Mouse (Mus musculus) erythroid progenitor cell, adult 5-6 weeks (primary cell): ENCODE results near the gene Olfr617. TPM values are rescaled to one million over a fixed set of nuclear protein-coding genes. Genes with fewer than 3 reads are reported as not detected.
"Not testable (repeated sequence)": the region's sequence is repeated elsewhere in the genome, so short reads cannot be mapped to it uniquely, and the experiment has no call there.

Source experiments
- ATAC-seq: replicated peaks from 2 replicates; pipeline ENCODE4 v1.8.0; 2016; ENCODE audit warnings: moderate number of reproducible peaks, mild to moderate bottlenecking, moderate TSS enrichment, inconsistent platforms; ENCODE audit not compliant: poor library complexity, low FRiP score, severe bottlenecking
- total RNA-seq, 2 experiments: library from RNA; stranded (forward) in 1 of 2; stranded (reverse) in 1 of 2; fragments of 150-400 nt in 1 of 2; fragments of 186-747, 209-891 nt in 1 of 2; gene quantifications; 2 replicates each; pipeline versions ENCODE4 v1.2.3 to v1.2.4; 2015 to 2017; ENCODE audit warnings: low replicate concordance in 2 of 2

Olfr617 gene
- total RNA-seq (2015; ENCODE audit: low replicate concordance) = not detected in 2 replicates
- not detected in 2 replicates for total RNA-seq (2017; ENCODE audit: low replicate concordance)

- no peak for ATAC-seq
Observed at GRCm38 (mm10) chr7:103572761-103573160, at the start of gene Olfr617. TSS of gene Olfr617 (plus strand) at chr7:103573061.

- not testable (repeated sequence) for ATAC-seq
Observed at GRCm38 (mm10) chr7:103542617-103543016, 30.2 kb upstream of the Olfr617 start, which contains the start of gene Olfr612. TSS of gene Olfr612 (minus strand) at chr7:103542717.

- ATAC-seq = no peak
Observed at GRCm38 (mm10) chr7:103547774-103548173, 25.1 kb upstream of the Olfr617 start, which contains the start of gene Olfr613. TSS of gene Olfr613 (plus strand) at chr7:103548074.

GRCm38 (mm10) chr7:103555779-103556178 lies 17.1 kb upstream of the Olfr617 start, which contains the start of gene Olfr615:
TSS of gene Olfr615 (plus strand) at chr7:103556079.
- ATAC-seq = no peak

- no peak for ATAC-seq
Observed at GRCm38 (mm10) chr7:103569043-103569442, 3.8 kb upstream of the Olfr617 start, which contains the start of gene Olfr616. TSS of gene Olfr616 (minus strand) at chr7:103569143.

GRCm38 (mm10) chr7:103589803-103590202 lies 16.9 kb downstream of the Olfr617 start, which contains the start of gene Olfr618:
TSS of gene Olfr618 (plus strand) at chr7:103590103.
- ATAC-seq = no peak

GRCm38 (mm10) chr7:103600275-103600674 lies 27.4 kb downstream of the Olfr617 start, which contains the start of gene Olfr619:
TSS of gene Olfr619 (plus strand) at chr7:103600575.
- ATAC-seq = no peak

- ATAC-seq = no peak
Observed at GRCm38 (mm10) chr7:103607425-103607824, 34.6 kb downstream of the Olfr617 start.

GRCm38 (mm10) chr7:103612434-103612833 lies 39.6 kb downstream of the Olfr617 start, which contains the start of gene Olfr620:
TSS of gene Olfr620 (minus strand) at chr7:103612534.
- ATAC-seq = no peak

Other genes starting within 250 kb of the Olfr617 start
Only the 30 nearest of the 32 such genes appear.
- not detected in 2 replicates for gene Olfr599, start 237.1 kb upstream of the Olfr617 start, total RNA-seq (2015; ENCODE audit: low replicate concordance)
- gene Olfr599, start 237.1 kb upstream of the Olfr617 start, total RNA-seq (2017; ENCODE audit: low replicate concordance) = not detected in 2 replicates
- gene Olfr600, start 223.4 kb upstream of the Olfr617 start, total RNA-seq (2015; ENCODE audit: low replicate concordance) = not detected in 2 replicates
- not detected in 2 replicates for gene Olfr600, start 223.4 kb upstream of the Olfr617 start, total RNA-seq (2017; ENCODE audit: low replicate concordance)
- gene Olfr601, start 210.4 kb upstream of the Olfr617 start, total RNA-seq (2015; ENCODE audit: low replicate concordance) = not detected in 2 replicates
- gene Olfr601, start 210.4 kb upstream of the Olfr617 start, total RNA-seq (2017; ENCODE audit: low replicate concordance) = not detected in 2 replicates
- gene Olfr603, start 186.9 kb upstream of the Olfr617 start, total RNA-seq (2015; ENCODE audit: low replicate concordance) = not detected in 2 replicates
- gene Olfr603, start 186.9 kb upstream of the Olfr617 start, total RNA-seq (2017; ENCODE audit: low replicate concordance) = not detected in 2 replicates
- gene Usp17lc, start 158.0 kb upstream of the Olfr617 start, total RNA-seq (2015; ENCODE audit: low replicate concordance) = not detected in 2 replicates
- gene Usp17lc, start 158.0 kb upstream of the Olfr617 start, total RNA-seq (2017; ENCODE audit: low replicate concordance) = not detected in 2 replicates
- gene Olfr605, start 127.6 kb upstream of the Olfr617 start, total RNA-seq (2015; ENCODE audit: low replicate concordance) = not detected in 2 replicates
- gene Olfr605, start 127.6 kb upstream of the Olfr617 start, total RNA-seq (2017; ENCODE audit: low replicate concordance) = not detected in 2 replicates
- not detected in 2 replicates for gene Olfr606, start 124.0 kb upstream of the Olfr617 start, total RNA-seq (2015; ENCODE audit: low replicate concordance)
- not detected in 2 replicates for gene Olfr606, start 124.0 kb upstream of the Olfr617 start, total RNA-seq (2017; ENCODE audit: low replicate concordance)
- not detected in 2 replicates for gene Olfr607, start 108.9 kb upstream of the Olfr617 start, total RNA-seq (2015; ENCODE audit: low replicate concordance)
- not detected in 2 replicates for gene Olfr607, start 108.9 kb upstream of the Olfr617 start, total RNA-seq (2017; ENCODE audit: low replicate concordance)
- not detected in 2 replicates for gene Olfr608, start 103.2 kb upstream of the Olfr617 start, total RNA-seq (2015; ENCODE audit: low replicate concordance)
- not detected in 2 replicates for gene Olfr608, start 103.2 kb upstream of the Olfr617 start, total RNA-seq (2017; ENCODE audit: low replicate concordance)
- not detected in 2 replicates for gene Olfr609, start 75.0 kb upstream of the Olfr617 start, total RNA-seq (2015; ENCODE audit: low replicate concordance)
- gene Olfr609, start 75.0 kb upstream of the Olfr617 start, total RNA-seq (2017; ENCODE audit: low replicate concordance) = not detected in 2 replicates
- gene Olfr610, start 60.9 kb upstream of the Olfr617 start, total RNA-seq (2015; ENCODE audit: low replicate concordance) = not detected in 2 replicates
- gene Olfr610, start 60.9 kb upstream of the Olfr617 start, total RNA-seq (2017; ENCODE audit: low replicate concordance) = not detected in 2 replicates
- gene Olfr611, start 52.2 kb upstream of the Olfr617 start, total RNA-seq (2015; ENCODE audit: low replicate concordance) = not detected in 2 replicates
- not detected in 2 replicates for gene Olfr611, start 52.2 kb upstream of the Olfr617 start, total RNA-seq (2017; ENCODE audit: low replicate concordance)
- gene Olfr612, start 30.3 kb upstream of the Olfr617 start, total RNA-seq (2015; ENCODE audit: low replicate concordance) = not detected in 2 replicates
- not detected in 2 replicates for gene Olfr612, start 30.3 kb upstream of the Olfr617 start, total RNA-seq (2017; ENCODE audit: low replicate concordance)
- not detected in 2 replicates for gene Olfr613, start 25.0 kb upstream of the Olfr617 start, total RNA-seq (2015; ENCODE audit: low replicate concordance)
- gene Olfr613, start 25.0 kb upstream of the Olfr617 start, total RNA-seq (2017; ENCODE audit: low replicate concordance) = not detected in 2 replicates
- not detected in 2 replicates for gene Olfr615, start 17.0 kb upstream of the Olfr617 start, total RNA-seq (2015; ENCODE audit: low replicate concordance)
- not detected in 2 replicates for gene Olfr615, start 17.0 kb upstream of the Olfr617 start, total RNA-seq (2017; ENCODE audit: low replicate concordance)
- not detected in 2 replicates for gene Olfr616, start 3.9 kb upstream of the Olfr617 start, total RNA-seq (2015; ENCODE audit: low replicate concordance)
- gene Olfr616, start 3.9 kb upstream of the Olfr617 start, total RNA-seq (2017; ENCODE audit: low replicate concordance) = not detected in 2 replicates
- gene Olfr618, start 17.0 kb downstream of the Olfr617 start, total RNA-seq (2015; ENCODE audit: low replicate concordance) = not detected in 2 replicates
- gene Olfr618, start 17.0 kb downstream of the Olfr617 start, total RNA-seq (2017; ENCODE audit: low replicate concordance) = not detected in 2 replicates
- not detected in 2 replicates for gene Olfr619, start 27.5 kb downstream of the Olfr617 start, total RNA-seq (2015; ENCODE audit: low replicate concordance)
- not detected in 2 replicates for gene Olfr619, start 27.5 kb downstream of the Olfr617 start, total RNA-seq (2017; ENCODE audit: low replicate concordance)
- not detected in 2 replicates for gene Olfr620, start 39.5 kb downstream of the Olfr617 start, total RNA-seq (2015; ENCODE audit: low replicate concordance)
- not detected in 2 replicates for gene Olfr620, start 39.5 kb downstream of the Olfr617 start, total RNA-seq (2017; ENCODE audit: low replicate concordance)
- not detected in 2 replicates for gene Olfr622, start 69.6 kb downstream of the Olfr617 start, total RNA-seq (2015; ENCODE audit: low replicate concordance)
- gene Olfr622, start 69.6 kb downstream of the Olfr617 start, total RNA-seq (2017; ENCODE audit: low replicate concordance) = not detected in 2 replicates
- gene Olfr623, start 90.6 kb downstream of the Olfr617 start, total RNA-seq (2015; ENCODE audit: low replicate concordance) = not detected in 2 replicates
- not detected in 2 replicates for gene Olfr623, start 90.6 kb downstream of the Olfr617 start, total RNA-seq (2017; ENCODE audit: low replicate concordance)
- gene Olfr624, start 98.1 kb downstream of the Olfr617 start, total RNA-seq (2015; ENCODE audit: low replicate concordance) = not detected in 2 replicates
- gene Olfr624, start 98.1 kb downstream of the Olfr617 start, total RNA-seq (2017; ENCODE audit: low replicate concordance) = under 0.01 and 0.13 TPM in 2 replicates
- not detected in 2 replicates for gene Olfr625-ps1, start 109.7 kb downstream of the Olfr617 start, total RNA-seq (2015; ENCODE audit: low replicate concordance)
- gene Olfr625-ps1, start 109.7 kb downstream of the Olfr617 start, total RNA-seq (2017; ENCODE audit: low replicate concordance) = not detected in 2 replicates
- gene Olfr243, start 141.6 kb downstream of the Olfr617 start, total RNA-seq (2015; ENCODE audit: low replicate concordance) = not detected in 2 replicates
- gene Olfr243, start 141.6 kb downstream of the Olfr617 start, total RNA-seq (2017; ENCODE audit: low replicate concordance) = not detected in 2 replicates
- gene Olfr628, start 157.3 kb downstream of the Olfr617 start, total RNA-seq (2015; ENCODE audit: low replicate concordance) = not detected in 2 replicates
- gene Olfr628, start 157.3 kb downstream of the Olfr617 start, total RNA-seq (2017; ENCODE audit: low replicate concordance) = not detected in 2 replicates
- not detected in 2 replicates for gene Olfr629, start 171.9 kb downstream of the Olfr617 start, total RNA-seq (2015; ENCODE audit: low replicate concordance)
- gene Olfr629, start 171.9 kb downstream of the Olfr617 start, total RNA-seq (2017; ENCODE audit: low replicate concordance) = not detected in 2 replicates
- gene Olfr630, start 184.3 kb downstream of the Olfr617 start, total RNA-seq (2015; ENCODE audit: low replicate concordance) = not detected in 2 replicates
- not detected in 2 replicates for gene Olfr630, start 184.3 kb downstream of the Olfr617 start, total RNA-seq (2017; ENCODE audit: low replicate concordance)
- 0.84 and 2.5 TPM in 2 replicates for gene Olfr69, start 198.5 kb downstream of the Olfr617 start, total RNA-seq (2015; ENCODE audit: low replicate concordance)
- gene Olfr69, start 198.5 kb downstream of the Olfr617 start, total RNA-seq (2017; ENCODE audit: low replicate concordance) = 1.7 TPM in 1 of 2 replicates, not detected in the other
- 2.9 TPM in 1 of 2 replicates, not detected in the other for gene Olfr68, start 206.6 kb downstream of the Olfr617 start, total RNA-seq (2015; ENCODE audit: low replicate concordance)
- gene Olfr68, start 206.6 kb downstream of the Olfr617 start, total RNA-seq (2017; ENCODE audit: low replicate concordance) = 0.83 and 2.8 TPM in 2 replicates
- 0.84 TPM in 1 of 2 replicates, not detected in the other for gene Olfr67, start 218.8 kb downstream of the Olfr617 start, total RNA-seq (2015; ENCODE audit: low replicate concordance)
- 1.5 and 3.3 TPM in 2 replicates for gene Olfr67, start 218.8 kb downstream of the Olfr617 start, total RNA-seq (2017; ENCODE audit: low replicate concordance)